Mouse (Mus musculus) retina, postnatal 7 days (tissue): Measurements from ENCODE around the gene Txndc2.

Experiments used
- DNase-seq: peaks from one replicate; pipeline ENCODE4 v3.0.0-alpha.2; 2012; ENCODE audit warnings: low read depth, low spot score

Gene Txndc2

DNA sequence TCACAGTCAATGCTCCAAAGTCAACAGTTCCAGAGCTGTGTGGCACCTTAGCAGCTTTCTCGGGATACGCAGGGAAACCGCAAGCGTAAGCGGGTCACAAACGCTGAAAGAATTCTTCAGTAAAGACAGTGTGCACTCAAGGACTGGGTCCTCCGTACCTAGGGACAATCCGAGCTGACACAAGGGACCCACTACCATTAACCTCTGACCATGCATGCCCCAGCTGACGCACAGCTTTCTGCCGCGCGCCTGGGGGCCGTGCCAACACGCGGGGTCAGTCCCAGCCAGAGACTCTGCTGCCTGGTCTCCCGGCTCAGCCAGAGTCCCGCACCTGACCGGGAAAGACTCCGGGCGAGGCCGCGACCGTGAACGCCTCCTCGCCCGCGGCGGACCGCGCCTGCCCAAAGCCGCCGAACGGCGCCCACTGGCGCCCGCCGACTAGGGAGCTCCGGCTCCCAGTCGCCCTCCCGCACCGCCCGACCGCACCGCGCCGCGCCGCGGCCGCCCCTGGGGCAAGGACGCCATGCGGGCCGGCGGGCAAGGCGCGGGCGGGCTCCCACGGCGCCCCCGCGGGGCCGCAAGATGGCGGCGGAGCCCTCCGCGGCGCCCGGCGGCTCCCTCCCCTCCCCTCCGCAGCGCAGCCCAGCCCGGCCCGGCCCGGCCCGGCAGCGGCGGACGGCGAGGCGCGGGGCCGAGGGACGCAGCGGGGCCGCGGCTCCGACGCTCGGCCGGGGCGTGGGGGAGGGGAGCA lies 29.4 kb downstream of the Txndc2 start:
- DNase-seq, result peak; percentile 34

- no peak for DNase-seq
These were observed 30.2 kb downstream of the Txndc2 start for GRCm38 (mm10) chr17:65611721-65612120.

- DNase-seq, result no peak
These were observed 33.2 kb downstream of the Txndc2 start for GRCm38 (mm10) chr17:65608743-65609142.

DNA sequence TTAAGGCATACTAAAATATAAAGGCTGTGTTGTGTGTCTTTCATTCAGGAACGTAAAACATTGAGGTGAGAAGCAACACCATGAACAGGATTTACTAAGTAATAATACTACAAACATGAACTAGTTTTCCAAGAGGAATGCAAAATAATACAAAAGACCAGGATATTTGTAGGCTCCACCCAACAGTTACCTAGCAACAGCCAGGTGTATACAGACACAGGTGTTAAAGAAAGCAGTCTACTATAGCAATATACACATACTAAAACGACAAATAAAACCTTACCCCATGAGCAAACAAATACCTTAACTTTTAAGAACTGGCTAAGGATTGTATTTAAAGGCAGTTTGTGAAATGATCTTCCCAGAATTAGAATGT lies 33.7 kb downstream of the Txndc2 start:
- no peak for DNase-seq

GRCm38 (mm10) chr17:65607574-65608311 lies 34.2 kb downstream of the Txndc2 start:
- DNase-seq, result no peak

GRCm38 (mm10) chr17:65606014-65606413 lies 36.0 kb downstream of the Txndc2 start:
- no peak for DNase-seq

DNA sequence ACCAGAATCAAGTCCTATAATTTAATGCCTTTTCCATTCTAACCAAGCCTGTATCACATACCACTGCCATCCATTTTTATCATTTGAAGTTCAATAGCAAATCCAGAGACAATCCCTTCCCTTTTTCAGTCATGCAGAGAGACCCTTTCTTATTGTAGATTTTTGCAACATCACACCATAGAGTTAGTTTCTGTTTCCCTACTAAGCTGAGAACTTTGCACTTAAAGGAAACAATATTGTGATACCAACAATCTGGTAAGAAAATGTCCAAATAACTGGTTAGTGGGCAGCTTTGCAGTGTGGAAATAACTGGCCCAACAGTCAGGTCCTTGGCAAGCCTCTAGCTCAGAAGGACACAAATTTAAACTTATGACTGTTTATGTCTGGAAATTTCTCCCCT lies 37.1 kb downstream of the Txndc2 start:
- DNase-seq, result no peak

DNA sequence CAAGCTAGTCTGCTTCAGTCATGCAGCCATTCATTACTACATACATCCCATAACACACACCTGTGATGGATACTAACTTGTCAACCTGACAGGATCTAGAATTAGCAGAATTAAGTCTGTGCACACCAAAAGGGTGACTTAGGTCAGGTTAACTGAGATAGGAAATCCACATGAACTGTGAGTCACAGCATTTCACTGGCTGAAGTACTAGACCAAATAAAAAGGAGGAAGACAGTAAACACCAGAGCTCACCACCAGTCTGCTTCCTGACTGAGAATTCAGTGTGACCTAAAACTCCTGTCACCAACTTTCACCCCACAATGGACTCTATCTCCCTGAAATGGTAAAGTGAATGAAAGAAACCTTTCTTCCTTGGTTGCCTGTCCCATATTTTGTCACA lies 37.7 kb downstream of the Txndc2 start:
- no peak for DNase-seq

DNA sequence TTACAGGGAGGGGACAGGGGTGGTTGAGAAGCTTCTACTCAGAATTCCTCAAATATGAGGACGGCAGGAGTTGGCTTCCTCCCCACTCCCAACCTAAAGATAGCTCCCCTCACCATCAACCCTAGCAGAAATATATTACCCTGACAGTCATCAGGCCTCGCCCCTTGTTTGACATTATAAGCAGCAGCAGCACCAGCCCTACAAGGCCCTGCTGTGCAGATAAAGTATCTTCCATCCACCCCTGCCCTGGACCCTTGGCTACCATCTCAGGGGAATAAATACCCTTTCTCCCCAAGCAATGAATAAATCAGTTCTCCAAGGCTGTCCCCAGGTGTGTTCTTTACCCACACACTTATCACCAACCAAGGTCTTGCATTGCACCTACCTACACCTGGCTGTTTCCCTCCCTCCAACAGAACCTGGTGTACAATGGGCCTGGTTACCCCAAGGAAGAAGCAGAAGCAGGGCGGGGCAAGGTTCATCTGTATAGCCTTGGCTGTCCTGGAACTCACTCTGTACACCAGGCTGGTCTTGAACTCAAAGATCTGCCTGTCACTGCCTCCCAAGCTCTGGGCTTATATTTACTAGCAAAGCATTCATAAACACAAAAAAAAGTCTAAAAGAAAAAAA lies 44.0 kb downstream of the Txndc2 start:
- no peak for DNase-seq

DNA sequence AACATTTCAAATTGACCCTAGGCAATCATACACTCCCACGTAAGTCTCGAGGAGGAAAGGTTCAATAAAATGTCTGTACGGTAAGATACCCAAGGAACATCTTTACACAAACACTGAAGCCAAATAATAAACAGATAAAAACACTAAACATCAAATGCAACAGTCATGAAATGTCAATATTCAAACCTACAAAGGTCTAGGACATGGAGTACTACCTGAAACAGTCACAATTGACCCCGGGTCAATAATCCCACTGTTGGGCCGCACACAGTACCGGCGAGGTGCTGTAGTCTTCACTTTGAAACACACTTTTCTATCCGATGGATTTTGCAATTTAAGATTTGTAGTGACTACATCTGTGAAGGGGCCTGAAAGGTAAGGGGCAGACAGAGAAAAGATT lies 47.3 kb downstream of the Txndc2 start:
- no peak for DNase-seq
